Mouse (Mus musculus): ENCODE measurements around the gene Dhx16. TPM values are rescaled to one million over a fixed set of nuclear protein-coding genes. Genes with fewer than 3 reads are reported as not detected.
A peak's percentile ranks its signal among the peaks of the same experiment; 100 is the strongest.

Dhx16 gene
- total RNA-seq, 1 experiment from 2014 or later = 53.3 TPM

DNA sequence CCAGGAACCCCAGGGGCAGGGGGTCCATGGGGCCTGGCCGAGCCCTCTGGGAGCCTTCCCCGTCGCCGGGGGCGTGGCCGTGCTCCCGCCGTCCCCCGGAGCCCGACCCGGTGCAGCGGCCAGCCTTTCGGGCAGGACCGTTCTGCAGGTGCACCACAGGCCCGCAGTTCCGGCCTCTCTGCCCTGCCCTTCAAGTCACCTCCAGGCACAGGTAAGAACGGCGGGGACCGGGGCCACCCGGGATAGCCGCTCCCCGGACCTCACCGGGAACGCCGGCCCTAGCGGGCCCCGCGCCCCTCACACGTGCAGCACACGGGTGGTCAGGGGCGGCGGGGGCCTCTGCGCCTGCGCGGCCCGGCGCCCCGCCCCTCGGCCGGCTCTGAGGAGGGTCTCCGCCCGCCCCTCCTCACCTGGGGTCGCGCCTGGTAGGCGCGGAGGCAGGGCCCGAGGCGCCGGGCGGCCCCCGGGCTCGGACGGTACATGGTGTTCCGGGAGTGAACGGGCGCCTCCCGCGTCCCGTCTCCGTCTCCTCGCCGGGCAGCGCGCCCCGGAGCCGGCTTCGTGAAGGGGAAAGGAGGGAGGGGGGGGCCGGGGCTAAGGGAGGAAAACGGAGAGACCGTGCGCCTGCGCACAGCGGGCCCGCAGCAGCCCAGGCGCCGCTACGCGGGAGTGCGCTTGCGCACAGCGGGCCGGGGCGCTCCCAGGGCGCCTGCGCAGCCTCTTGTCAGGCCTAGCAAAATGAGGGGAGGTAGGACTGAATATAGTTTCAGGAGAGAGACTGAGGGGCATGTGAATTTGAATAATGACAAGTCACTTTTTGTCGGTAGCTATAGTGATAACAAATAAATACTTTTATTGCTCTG, 17.4 kb downstream of the Dhx16 start, which contains the start of gene 2310061I04Rik:
Gene 2310061I04Rik, minus strand, starts transcription at position 651 of the 863 bp plus-strand sequence.
- DNase-seq = peak; percentile 93

DNA sequence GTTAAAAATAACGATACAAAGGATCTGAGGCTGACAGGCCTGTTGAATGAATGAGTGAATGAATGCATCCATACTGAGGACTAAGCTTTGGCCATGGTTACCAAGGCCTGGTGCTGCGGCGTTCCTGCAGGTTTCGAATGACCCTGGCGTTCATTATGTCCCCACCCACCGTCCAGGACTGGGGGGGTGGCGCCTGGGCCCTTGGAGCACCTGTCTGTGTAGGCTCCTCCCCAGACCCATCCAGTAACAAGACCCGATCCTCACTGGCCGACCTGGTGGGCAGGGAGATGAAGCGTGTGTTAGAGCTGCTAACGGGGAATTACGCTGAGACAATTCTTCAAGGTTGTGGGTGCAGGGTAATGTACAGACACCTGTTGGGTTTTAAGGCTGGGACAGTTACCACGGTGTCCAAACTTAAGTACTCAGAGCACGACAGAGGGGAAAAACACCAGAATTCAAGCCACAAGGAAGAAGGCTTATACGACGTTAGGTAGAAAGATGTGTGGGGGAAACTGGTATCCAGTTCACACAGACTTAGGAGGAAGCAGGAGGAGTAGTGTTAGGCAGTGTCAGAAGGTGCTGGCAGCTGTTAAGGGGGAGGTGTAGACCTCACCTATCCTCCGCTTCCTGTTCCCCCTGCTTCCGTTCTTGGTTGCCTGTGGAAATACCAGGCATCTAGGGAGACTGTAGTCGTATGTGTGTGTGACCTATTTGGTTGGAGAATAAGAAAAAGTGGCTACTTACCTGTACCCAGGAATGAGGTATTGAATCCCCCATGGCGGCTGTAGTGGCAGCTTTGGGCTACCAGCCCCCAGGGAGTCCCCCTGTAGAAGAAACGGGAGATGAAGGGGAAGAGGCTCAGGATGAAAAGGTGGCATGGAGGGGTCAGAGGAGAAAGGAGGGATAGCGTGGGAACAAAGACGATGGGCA, 18.3 kb downstream of the Dhx16 start:
- no peak for DNase-seq

DNA sequence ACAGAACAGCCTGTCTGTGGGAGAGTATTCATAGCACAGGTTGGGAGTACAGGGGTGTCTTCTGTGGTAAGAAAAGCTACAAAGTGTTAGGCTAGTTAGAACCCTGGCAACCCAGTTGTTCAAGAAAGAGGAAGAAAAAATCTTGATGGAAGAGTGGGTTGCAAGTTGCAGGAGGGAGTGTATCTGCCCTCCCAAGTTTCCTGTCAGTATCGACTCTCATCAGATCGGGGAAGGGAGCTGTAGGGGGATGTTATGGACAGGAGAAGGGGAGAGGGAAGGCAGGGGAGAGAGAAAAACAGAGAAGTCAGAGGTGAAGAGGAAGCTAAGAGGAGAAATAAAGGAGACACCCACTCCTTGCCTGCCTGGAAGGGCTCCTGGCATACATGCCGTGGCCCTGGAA, 21.0 kb downstream of the Dhx16 start:
- no peak for DNase-seq

DNA sequence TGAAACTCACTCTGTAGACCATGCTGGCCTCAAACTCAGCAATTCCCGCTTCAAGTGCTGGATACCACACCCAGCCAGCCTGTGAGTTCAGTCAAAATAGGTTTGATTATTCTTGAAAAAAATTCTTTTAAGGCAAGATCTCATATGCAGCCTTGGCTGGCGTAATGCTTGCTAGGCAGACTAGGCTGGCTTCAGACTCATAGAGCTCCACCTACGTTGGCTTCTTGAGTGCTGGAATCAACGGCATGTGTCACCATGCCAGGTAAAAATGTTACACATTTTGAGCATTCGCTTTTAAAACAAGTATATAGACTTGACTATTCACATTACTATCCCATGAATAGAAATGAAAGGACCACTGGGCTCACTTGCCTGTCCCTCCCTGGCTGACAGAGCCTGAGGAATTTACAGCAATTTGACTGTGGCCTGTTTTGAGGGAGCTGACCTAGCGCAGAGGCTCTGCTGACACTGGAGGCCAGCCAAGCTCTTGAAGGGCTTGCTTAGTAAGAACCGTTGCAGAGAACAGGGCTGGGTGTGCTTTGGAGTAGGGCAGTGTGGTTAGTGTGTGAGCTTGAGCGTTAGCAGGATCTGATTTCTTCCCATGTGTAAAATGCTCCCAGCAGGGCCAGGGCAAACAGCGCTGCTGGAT, 23.8 kb downstream of the Dhx16 start:
- no peak for DNase-seq

DNA sequence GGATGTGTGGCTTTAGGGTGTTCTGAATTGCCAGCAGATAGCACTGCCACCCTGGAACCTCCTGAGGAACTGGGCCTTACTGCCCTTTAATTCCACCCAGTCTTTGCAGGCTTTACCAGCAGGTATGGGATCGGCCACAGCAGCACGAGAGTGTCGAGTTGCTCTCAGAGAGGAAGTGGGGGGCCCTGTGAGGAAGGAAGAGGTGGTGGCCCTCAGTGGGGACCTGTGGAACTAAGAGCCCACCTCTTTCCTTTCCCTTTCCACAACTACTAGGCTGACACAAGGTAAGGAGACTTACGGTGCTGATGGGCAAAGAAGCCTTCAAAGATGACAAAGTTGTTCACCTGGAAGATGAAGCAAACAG, 24.4 kb downstream of the Dhx16 start:
- no peak for DNase-seq

DNA sequence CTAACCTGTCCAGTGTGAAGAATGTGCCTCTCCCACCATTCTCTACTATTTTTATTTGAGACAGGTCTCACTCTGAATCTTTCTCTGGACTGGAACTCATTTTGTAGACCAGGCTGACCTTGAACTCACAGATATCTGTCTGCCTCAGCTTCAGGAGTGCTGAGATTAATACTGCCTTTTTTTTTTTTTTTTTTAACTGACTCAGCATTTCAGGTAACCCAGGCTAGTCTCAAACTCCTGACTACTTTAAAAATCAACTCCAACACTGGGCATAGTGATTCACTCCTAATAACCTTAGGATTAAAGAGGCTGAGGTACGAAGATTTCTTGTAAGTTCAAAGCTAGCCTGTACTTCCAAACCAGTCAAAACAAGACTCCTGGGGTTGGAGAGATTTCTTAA, 26.0 kb downstream of the Dhx16 start:
- no peak for DNase-seq

DNA sequence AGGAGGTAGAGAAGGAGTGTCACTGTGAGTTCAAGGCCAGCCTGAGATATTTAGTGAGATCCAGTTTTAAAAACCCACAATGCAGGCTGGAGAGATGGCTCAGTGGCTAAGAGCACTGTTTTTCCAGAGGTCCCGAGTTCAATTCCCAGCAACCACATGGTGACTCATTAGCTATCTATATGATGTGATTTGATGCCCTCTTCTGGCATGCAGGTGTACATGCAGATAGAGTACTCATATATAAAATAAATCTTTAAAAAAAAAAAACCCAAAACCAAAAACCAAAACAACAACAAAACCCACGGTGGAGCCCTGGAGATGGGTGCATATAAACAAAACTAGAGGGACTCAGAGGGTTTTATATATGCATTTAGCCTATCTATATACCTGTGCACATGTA, 28.0 kb downstream of the Dhx16 start:
- no peak for DNase-seq

DNA sequence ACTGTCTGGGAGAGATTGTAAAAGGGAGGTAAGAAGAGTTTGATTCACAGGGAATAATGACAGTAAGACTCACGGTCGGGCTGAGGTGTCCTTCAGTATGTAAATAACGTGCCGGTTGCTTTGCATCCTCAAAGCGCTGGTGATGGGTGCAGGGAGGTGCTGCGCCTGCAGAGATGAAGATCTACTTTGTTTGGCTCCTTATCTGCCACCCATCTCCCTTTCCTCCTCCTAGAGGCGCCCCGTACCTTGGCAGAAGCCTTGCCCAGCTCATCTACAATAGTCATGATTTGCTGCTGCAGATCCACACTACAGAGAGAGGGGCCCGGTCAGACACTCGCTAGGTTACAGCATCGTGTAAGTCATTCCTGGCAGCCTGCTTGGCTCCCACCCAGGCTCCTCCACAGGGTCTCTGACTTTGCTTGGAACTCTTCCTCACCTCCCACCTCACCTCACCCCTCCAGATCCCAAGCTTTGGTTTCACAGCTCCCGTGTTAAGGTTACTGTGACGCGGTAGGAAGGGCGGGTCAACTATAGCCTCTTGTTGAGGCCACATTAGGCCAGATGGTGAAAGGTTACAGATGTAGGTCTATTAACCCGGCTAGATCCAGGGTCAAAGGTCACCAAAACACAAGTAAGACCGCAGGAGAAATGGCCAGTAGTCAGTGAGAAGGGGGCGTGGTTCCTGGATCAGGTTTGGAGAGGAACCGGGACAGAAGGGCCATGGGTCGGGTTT, 29.7 kb downstream of the Dhx16 start:
- no peak for DNase-seq

DNA sequence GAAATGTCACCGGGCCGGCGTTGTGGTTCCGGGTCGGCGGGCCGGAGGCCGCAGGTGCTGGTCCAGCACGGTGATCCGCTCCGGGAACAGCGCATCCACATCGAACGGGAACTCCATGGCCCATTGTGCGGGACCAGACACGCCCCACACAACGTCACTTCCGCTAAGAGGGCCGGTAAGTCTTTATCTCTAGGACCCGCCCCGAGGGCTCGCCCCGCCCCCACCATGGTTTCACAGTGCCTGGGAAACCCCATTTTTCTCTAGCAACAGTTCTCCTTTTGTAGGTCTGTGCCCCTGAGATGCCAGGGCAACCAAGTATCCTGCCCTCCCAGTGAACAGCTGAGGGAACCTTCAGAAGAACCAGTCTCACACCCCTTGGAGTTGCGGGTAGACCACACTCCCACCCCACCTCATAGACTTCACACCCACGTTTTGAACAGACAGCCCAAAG, 30.3 kb downstream of the Dhx16 start, which contains the start of gene Atat1:
Gene Atat1, minus strand, starts transcription at position 157 of the 451 bp plus-strand sequence.
- peak; percentile 96 for DNase-seq

DNA sequence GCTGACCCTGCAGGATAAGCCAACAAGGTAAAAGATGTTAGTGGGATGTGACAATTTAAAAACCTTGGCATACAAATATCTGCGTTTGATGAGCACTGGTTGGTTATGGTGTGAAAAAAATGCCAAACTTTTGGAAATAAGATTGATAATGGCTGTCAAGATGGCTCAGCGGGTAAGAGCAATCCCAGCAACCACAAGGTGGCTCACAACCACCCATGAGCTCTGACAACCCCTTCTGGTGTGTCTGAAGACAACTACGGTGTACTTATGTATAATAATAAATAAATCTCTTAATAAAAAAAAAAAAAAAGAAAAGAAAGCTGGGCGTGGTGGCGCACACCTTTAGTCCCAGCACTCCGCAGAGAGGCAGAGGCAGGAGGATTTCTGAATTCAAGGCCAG, 35.4 kb downstream of the Dhx16 start:
- DNase-seq = no peak

DNA sequence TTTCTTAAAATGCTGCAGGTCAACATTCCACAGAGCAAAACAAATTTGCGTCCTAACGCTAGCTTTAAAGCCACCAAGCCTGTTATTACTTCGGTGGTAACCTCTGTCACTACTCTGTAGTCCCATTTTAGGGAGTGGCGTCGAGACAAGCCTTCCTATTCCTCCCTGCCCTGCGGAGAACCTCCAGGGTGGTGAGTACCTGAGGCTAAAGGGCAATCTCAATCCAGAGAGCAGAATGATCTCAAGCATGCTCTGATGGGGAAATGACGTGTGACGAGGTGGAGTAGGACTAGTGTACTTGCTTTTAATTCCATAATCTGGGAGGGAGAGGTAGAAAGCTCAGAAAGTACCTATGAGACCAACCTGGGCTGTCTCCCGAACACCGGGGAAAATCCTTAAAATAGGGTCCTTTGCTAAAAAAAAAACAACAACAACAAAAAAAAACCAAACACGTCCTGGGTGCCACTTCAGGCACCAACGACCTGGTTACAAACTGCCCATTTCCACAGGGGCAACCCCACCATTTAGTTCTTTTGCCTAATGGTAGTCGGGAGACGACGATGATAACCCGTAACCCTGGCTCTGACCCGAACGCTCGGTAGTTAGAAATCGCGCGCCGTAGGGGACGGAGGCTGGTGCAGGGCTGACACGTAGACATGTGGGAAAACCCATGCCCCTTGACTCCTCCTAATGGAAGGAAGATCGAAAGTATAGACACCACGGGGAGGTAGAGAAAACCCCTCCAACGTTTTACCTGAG, 36.1 kb downstream of the Dhx16 start:
- no peak for DNase-seq

DNA sequence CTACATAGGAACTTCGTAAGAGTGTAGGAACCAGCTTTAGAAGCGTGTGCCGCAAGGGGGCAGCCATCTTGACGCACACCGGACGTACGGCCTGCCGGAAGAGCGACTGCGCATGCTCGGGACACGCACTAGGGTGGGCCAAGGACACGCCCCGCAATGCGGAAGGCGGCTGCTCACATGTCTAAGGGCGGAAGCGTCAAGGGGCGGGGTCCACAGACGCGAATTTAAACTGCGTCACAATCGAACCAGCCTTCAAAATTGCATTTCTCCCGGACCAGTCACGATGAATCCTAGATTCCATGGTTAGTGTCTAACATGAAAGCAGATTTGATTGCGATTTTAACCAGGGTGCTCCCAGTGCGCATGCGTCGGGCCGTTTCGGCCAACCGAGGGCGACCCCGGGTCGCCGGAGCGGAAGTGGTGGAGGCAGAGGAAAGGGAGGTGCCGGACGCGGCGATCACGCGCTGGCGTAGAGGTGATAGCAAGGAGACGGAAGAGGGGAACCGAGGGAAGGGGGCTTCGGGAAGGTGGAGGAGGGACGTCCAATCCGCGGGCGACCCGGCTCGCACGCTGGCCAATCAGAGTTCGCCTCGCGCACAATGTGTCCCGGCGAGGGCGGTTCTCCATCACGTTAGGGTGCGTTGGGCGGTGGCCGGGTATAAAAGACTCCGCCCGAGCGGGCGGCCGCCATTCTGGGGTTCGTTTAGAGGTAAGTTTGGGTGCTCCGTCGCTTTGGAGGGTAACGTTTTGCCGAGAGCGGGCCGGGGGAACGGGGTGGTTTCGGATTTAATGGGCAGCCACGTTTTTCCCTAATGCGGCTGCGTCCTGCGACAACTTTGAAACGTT, 36.9 kb downstream of the Dhx16 start, which contains the start of the genes Mrps18b and Ppp1r10:
Gene Mrps18b, minus strand, starts transcription at position 93 of the 846 bp plus-strand sequence.
Gene Ppp1r10, plus strand, starts transcription at position 138 of the 846 bp plus-strand sequence.
- peak; percentile 98 for DNase-seq

DNA sequence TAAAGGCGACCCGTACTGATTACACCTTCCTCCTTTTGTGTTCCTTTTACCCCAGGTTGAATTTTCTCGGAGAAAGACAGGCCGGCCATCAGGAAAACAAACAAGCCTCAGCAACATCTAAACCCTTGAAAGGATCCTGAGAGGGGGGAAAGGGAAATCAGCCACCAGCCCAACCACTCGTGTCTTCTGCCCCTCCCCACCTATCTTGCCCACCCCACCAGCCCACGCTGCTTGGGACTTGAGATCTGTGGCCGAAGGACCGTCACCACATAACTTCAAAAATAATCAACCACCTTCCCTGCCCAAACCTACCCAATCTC, 37.5 kb downstream of the Dhx16 start:
- peak; percentile 33 for DNase-seq

DNA sequence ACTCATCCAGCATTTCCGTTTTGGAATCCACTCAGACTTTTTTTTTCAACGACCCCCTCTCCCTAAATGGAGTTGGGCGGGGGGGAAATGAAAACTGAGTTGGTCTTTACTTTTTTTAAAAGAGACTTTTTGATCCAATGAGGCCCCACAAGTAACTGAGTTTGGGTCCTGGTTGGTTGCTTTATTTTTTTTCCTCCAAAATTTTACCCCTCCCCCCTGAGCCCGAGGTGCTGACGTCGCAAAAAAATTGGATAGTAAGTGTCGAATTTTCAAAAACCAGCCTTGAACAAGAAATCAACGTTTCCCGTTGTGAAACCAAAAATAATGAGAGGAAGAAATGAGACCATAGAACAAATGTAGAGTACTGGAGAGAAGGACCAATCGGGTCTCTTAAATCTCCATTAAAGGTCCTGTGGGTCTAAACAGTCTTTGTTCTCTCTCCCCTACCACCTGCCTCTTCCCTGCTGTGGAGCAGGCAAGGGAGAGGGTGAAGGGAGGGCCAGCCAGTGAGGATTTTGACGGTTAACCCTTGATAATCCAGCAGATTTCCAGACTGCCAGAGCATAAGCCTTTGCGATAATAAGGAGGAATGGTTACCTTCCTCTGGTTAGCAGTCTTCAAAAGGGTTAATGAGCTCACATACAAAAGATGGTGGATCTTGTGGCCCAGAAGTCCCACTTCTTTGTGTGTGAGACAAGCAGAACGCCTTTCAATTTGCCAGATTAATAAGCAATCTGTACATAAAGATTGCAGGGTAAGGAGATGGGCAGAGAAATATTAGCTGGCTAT, 38.0 kb downstream of the Dhx16 start:
- DNase-seq = no peak

DNA sequence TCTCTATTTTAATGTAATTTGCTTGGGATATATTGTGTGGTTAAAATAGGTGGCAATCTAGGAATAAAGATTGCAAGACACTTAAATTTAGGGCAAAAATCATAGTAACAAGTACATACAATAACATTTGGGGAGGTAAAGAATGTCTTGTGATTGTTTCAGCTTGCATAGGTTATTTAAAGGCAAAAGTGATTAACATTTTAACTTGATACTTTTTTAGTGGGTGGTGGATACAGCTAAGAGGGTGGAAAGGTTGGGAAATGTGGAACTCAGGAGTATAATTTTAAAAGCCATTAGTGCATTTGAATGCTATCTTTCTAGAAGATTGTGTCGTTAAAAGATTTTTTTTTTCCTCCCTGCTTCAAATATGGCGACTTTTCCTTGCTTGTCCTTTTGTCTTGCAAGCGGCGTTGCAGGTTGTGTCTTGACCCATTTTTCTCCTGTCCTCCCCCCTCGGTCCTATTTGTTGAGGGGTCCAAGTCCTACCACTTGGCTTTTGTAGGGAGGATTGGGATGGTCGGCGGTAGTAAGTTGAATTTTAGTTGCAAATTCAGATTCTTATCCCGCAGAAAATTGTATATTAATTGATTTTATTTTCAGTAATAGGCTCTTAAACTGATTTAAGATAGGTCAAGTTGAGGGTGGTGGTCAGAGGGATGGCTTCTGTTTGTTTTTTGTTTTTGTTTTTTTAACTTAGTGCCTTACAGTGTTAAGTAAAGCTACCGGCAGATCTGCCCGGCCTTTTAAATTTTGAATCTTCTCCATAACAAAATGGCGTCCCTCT, 38.8 kb downstream of the Dhx16 start:
- DNase-seq = peak; percentile 26

DNA sequence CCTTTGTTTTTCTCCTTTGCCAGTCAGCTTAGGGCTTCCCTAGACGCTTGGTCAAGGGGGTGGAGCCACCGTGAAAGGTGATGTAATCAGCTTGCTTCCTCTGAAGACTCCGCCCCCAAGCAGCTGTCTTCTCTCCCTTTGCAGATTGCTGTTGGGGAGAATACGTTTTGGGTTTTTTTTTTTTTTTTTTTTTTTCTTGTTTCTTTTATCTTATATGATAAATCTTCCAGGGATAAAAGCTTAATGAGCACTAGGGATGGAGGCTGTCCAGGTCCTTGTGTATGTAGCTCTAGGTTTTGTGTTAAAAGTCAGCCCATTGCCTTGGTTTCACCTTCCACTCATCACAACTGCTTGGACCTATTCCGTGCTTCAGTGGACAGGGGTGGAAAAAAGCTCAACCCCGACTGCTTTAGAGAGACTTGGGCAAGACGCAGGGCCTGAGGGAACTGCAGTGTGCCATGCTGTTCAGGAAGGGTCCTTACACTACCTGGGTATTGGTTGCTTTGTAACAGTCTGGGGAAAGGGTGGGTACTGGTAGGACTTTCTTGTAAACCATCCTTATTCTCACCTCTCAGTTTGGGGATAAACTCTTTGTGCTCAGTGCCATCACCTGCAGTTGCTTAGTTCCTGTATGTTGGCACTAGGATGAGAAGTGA, 39.6 kb downstream of the Dhx16 start:
- peak; percentile 88 for DNase-seq

DNA sequence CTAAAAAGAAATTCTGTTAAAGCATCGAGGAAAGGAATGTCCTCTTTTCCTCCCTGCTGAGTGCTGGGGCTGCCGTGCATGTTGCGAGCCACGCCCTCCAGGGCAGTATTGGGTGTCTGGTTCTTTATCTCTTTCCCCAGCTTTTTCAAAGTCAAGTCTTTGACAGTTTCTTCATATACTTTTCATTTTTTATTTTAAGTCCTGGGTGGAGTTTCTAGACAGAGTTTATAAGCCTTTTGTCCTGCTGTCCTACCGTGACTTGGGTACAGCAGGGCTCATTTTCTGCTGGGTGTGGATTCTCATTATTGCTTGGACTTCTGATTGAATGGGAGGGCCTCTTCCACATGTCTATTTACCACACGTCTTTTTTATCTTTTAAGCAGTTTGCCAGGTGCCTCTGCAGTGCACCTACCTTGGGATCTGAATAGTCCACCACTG, 40.3 kb downstream of the Dhx16 start:
- no peak for DNase-seq

DNA sequence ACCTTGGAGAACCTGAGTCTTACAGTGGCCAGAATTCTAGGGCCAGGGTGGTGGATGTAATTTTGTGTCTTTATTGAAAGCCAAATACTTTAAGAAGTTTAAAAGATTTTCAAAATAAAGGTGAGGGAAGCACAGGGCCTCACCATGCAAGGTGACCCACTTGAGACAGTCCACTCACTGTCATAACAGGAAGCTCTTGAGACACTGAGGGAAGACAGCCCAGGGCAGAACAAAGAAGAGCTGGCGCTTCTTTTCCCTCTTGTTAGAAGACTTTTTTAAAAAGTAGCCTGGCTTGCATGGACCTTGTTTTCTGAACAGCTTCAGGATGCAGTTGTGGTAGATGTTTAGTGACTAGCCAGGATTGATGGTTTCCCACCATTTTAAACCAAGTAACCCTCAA, 40.8 kb downstream of the Dhx16 start:
- DNase-seq = no peak
